Mouse (Mus musculus): Measurements from ENCODE around the gene Dennd1c.
A peak's percentile ranks its signal among the peaks of the same experiment; 100 is the strongest.

Dennd1c gene

DNA sequence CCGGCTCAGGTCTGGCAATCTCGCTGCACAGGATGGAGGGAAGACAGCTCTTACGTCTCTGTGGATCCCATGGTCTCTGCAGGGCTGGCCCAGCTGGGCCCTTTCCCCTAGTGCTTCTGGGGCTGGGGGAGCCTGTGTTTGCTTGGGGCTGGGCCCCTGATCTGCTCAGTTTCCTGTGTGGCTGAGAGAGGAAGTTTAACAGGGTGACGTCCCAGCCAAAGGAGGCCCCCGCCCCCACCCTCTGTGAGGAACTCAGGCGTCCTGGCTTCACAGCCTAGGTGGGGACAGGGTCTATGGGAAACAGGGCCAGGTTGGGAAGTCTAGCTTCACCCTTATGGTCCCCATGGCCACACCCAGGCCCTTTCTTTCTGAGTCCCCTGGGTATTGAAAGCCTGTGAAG is at the start of gene Dennd1c:
Gene Dennd1c, minus strand, starts transcription at position 179 of the 400 bp plus-strand sequence.
- DNase-seq (ENCODE audit: inconsistent age in 2 of 2, low spot score in 1 of 2): no peak

GRCm38 (mm10) chr17:57125853-57126622 is 47.7 kb upstream of the Dennd1c start:
- no peak for DNase-seq (ENCODE audit: inconsistent age in 2 of 2, low spot score in 1 of 2)

GRCm38 (mm10) chr17:57124792-57125191 is 46.5 kb upstream of the Dennd1c start:
- DNase-seq (ENCODE audit: inconsistent age in 2 of 2, low spot score in 1 of 2): no peak

GRCm38 (mm10) chr17:57123192-57124118 is 45.1 kb upstream of the Dennd1c start:
- DNase-seq (ENCODE audit: inconsistent age in 2 of 2, low spot score in 1 of 2): no peak

- no peak for DNase-seq (ENCODE audit: inconsistent age in 2 of 2, low spot score in 1 of 2)
These were observed 43.5 kb upstream of the Dennd1c start for GRCm38 (mm10) chr17:57121856-57122255.

- DNase-seq (ENCODE audit: inconsistent age in 2 of 2, low spot score in 1 of 2): peak in 1 of 2 experiments; percentile 38
These were observed 40.4 kb upstream of the Dennd1c start for GRCm38 (mm10) chr17:57118524-57119349.

DNA sequence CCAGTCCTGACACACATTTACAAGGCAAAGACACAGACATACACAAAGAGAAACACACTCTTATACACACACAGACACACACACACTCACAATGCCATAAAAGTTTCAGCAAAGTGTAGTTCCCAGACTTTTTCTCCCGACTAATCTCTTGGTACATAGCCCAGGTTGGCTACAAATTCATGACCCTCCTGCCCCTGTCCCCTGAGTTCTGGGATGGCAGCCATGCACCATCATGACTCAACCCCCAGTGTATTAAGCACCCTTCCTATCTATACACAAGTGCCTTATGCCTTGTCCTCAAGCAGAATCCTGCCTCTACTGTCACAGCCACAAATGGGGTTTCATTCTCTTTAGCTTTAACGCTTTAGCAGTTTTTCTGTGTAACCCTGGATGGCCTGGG is 38.5 kb upstream of the Dennd1c start:
- no peak for DNase-seq (ENCODE audit: inconsistent age in 2 of 2, low spot score in 1 of 2)

DNA sequence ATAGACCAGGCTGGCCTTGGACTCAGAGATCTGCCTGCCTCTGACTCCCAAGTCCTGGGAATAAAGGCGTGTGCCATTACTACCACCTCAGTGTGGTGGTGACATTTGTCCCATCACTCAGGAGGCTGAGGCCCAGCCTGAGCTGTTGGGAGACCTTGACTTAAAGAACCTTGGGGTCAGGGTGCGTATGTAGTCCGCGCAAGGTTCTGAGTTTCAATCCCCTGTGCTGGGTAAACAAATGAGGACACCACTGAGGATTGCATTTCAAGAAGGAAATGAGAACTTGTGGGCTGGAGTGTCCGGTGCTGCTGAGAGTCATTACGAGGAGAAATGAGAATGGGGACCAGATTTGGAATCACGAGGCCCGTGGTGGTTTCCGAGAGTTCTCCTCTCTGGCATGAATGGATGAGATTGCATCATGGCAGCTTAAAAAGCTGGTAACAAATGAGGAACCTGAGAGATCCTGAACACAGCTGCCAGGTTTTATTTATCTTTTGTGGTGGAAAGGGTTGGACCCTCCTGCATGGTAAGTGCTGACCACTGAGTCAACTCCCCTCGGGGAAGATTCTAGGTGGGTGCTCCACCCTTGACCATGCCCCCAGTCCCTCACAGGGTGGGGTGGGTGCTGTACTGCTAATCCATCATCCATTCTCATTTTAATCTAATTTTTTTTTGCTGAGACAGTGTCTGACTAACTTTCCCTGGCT is 34.6 kb upstream of the Dennd1c start:
- peak in 1 of 2 experiments; percentile 58 for DNase-seq (ENCODE audit: inconsistent age in 2 of 2, low spot score in 1 of 2)

GRCm38 (mm10) chr17:57110005-57110404 is 31.7 kb upstream of the Dennd1c start:
- DNase-seq (ENCODE audit: inconsistent age in 2 of 2, low spot score in 1 of 2): no peak

DNA sequence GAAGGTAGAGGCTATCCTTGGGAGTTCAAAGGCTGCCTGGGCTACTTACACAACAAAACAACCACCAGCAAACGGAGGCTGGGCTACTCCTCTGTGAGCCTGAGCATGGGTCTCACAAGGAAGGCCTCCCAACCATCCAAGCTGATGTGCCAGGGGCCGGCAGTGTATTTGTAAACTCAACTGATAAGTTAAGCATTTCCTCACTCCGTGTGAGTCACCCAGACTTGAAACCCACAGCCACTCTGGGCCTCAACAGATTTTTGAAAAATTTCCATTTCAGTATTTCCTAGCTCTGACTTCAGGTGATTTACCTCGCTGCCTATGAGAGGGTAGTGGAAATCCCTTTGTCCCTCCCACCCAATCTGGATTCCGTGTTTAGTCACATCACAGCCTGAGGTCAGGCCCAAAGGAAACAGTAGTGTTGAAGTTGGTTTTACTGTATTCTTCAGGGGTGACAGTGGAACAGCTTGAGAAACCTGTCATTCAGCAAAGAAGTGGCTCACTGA is 30.4 kb upstream of the Dennd1c start:
- peak in 1 of 2 experiments; percentile 50 for DNase-seq (ENCODE audit: inconsistent age in 2 of 2, low spot score in 1 of 2)

GRCm38 (mm10) chr17:57108040-57108665 is 29.8 kb upstream of the Dennd1c start:
- DNase-seq (ENCODE audit: inconsistent age in 2 of 2, low spot score in 1 of 2): no peak

- no peak for DNase-seq (ENCODE audit: inconsistent age in 2 of 2, low spot score in 1 of 2)
These were observed 28.8 kb upstream of the Dennd1c start for GRCm38 (mm10) chr17:57107064-57107463.

GRCm38 (mm10) chr17:57106035-57106368 is 27.7 kb upstream of the Dennd1c start:
- DNase-seq (ENCODE audit: inconsistent age in 2 of 2, low spot score in 1 of 2): no peak

GRCm38 (mm10) chr17:57105181-57106034 is 27.1 kb upstream of the Dennd1c start, which contains the start of gene Tnfsf9:
Gene Tnfsf9, plus strand, starts transcription at chr17:57105325.
- DNase-seq (ENCODE audit: inconsistent age in 2 of 2, low spot score in 1 of 2): peak in 1 of 2 experiments; percentile 62

DNA sequence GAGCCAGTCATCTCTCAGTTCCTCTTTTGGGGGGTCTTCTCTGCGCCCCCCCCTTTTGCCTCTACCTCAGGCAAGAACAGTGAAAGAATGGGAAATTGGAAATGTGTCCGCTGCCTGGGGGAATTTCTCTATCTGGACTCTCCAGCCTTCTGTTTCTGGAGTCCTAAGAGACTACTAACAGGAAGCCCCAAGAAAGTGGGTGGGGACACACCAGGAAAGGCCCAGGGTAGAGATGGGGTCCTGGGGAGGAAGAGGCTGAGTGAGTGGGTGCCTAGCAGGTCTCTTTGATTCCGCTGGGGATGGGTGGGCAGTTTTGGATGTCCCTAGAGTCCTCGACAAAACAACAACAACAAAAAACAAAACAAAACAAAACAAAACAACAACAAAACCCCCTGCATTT is 26.2 kb upstream of the Dennd1c start:
- DNase-seq (ENCODE audit: inconsistent age in 2 of 2, low spot score in 1 of 2): no peak

- no peak for DNase-seq (ENCODE audit: inconsistent age in 2 of 2, low spot score in 1 of 2)
These were observed 24.0 kb upstream of the Dennd1c start for GRCm38 (mm10) chr17:57102276-57102675.

GRCm38 (mm10) chr17:57099629-57100325 is 21.5 kb upstream of the Dennd1c start:
- DNase-seq (ENCODE audit: inconsistent age in 2 of 2, low spot score in 1 of 2): no peak

GRCm38 (mm10) chr17:57098321-57098720 is 20.0 kb upstream of the Dennd1c start:
- no peak for DNase-seq (ENCODE audit: inconsistent age in 2 of 2, low spot score in 1 of 2)
